Mouse (Mus musculus) heart, postnatal 36 days (tissue): ENCODE measurements around the gene Tmed1. TPM values are rescaled to one million over a fixed set of nuclear protein-coding genes. Genes with fewer than 3 reads are reported as not detected.
"Not testable (repeated sequence)": the region's sequence is repeated elsewhere in the genome, so short reads cannot be mapped to it uniquely, and the experiment has no call there.

Experiments
- DNase-seq, 2 experiments: peaks; one replicate each; pipeline ENCODE4 v3.0.0; 2021 to 2022
- intact Hi-C: fragments of 180-260 bp; cut with DNase I; formaldehyde crosslinking; loops from one replicate; pipeline ENCODE4 v1.15.1; 2025
- total RNA-seq, 2 experiments: library from RNA; stranded (reverse); gene quantifications; 2 replicates each; pipeline ENCODE4 v1.2.3; 2021

Tmed1 gene
- total RNA-seq: 10 to 100 TPM; 44.9 to 46.9 TPM

GRCm38 (mm10) chr9:21509772-21510688, at the start of gene Tmed1:
Gene Tmed1 (minus strand): TSS chr9:21510252.
- intact Hi-C loops: loop anchor here (2.0 kb wide), 1 partner anchor 37 kb away; the partner anchor contains the start of gene Carm1
- DNase-seq: peak; percentile 94 to 97

DNA sequence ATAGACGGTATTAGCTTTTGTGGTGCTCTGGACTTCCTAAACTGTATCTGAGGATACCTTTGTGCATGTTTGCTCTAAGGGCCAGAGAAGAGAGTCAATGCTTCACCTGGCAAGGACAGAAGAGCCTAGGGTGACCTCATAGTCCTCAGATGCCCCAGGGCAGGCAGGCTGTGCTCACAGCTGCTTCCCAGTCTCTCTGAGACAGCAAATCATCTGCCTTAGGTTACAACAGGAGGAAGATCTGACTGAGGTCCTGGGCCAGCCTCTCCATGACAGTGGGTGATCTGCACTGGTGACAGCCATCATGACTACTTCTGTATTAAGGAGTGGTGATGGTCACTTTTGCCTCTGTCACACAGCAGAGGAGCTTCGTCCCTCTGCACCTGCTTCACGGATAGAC, 49.1 kb upstream of the Tmed1 start:
- intact Hi-C loops: no loop called here

GRCm38 (mm10) chr9:21558366-21558765, 48.3 kb upstream of the Tmed1 start:
- DNase-seq: peak in 1 of 2 experiments; percentile 11

More for the DNA sequence above, 49.1 kb upstream of the Tmed1 start:
- no peak for DNase-seq

DNA sequence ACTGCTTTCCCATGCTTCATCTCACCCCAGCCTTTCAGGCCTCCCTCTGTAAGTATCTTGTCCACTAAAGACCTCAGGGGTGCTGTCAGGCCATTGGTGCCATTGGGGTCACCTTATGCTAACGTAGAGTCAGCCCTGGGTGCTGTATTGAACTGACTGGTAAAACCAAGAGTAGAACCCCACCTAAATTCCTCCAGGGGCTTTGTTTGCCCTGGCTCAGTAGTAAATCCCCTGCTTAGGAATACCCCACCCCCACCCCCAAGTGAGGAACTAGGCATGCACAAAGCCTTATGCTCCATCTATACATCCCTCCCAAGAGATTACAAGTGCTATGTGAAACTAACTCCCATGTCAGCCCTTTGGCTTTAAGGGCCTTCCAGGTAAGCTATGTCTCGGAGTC, 47.5 kb upstream of the Tmed1 start:
- DNase-seq: no peak
- intact Hi-C loops: no loop called here

More at GRCm38 (mm10) chr9:21558366-21558765, 48.3 kb upstream of the Tmed1 start:
- intact Hi-C loops: no loop called here

GRCm38 (mm10) chr9:21556996-21557395, 46.9 kb upstream of the Tmed1 start:
- intact Hi-C loops: no loop called here
- no peak for DNase-seq

DNA sequence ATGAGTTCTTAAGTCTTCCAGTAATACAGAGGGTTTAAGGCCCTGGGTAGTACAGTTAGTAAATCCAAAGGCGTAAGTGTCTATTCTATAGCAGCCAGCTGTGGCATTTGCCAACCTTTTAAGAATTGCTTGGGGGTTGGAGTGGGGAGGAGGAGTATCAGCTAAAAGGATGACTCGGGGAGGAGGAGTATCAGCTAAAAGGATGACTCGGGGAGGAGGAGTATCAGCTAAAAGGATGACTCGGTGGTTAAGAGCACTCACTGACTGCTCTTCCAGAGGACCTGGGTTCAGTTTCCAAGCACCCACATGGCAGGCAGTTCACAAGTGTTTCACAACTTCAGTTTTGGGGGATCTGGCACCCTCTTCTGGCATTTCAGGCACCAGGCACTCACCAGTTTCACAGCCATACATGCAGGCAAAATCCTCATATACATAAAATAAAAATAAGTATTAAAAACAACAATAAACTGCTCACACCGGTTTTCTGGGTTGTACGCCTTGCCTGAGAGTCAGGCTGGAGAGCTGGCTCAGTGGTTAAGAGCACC, 45.2 kb upstream of the Tmed1 start:
- intact Hi-C loops: no loop called here
- DNase-seq: no peak

DNA sequence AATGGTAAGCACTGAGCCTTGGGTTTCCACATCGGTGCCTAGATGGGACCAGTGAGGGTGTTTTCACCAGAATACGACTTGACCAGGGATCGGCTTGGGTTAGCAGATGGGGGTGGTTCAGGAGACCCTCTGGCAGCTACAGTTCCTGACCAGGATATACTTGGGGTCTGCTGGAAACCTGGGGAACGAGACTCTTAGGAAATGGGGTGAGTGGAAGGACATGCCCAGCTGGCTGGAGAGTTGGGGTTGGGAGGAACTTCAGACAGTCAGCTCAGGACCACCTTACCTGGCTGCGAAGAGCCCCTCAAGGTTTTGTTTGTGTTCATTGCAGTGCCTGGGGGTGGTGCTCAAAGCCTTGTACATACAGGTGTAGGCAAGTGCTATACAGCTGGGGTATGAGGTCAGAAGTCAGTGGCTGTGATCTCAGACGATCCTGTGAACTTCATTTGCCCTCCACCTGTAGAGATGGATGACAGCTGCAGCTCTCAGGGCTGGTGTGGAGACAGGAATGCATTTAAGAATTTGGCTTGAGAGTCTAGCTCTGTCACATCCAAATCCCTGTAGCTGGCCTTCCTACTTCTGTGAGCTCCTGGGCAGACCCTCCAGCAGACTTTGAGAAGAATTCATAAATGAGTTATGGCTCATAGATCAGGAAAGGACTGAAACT, 43.7 kb upstream of the Tmed1 start:
- intact Hi-C loops: no loop called here
- no peak for DNase-seq

DNA sequence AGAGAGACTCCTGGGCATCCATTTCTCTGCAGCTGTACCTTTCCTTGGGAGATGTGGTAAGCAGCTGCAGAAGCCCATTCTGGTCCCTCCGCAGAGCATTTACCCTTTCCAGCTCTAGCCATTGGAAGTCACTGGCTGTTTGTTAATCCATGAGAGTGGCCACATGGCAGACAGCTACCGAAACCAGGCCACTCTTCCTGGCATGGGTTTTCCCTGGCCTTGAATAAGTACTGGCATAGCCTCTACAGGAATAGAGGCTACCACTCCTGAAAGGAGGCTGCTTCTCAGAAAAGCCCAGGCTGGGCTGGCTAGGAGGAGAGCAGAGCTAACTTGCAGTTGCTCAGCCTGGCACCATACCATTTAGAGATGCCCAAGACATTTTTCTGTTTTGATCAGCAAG, 41.0 kb upstream of the Tmed1 start:
- no peak for DNase-seq
- intact Hi-C loops: no loop called here

- DNase-seq: peak; percentile 38 to 79
- intact Hi-C loops: loop anchor here (2.0 kb wide), 2 partner anchors 37 to 43 kb away; partner anchors contain the start of gene Tmed1
Measured at GRCm38 (mm10) chr9:21547075-21547941, 37.3 kb upstream of the Tmed1 start.

DNA sequence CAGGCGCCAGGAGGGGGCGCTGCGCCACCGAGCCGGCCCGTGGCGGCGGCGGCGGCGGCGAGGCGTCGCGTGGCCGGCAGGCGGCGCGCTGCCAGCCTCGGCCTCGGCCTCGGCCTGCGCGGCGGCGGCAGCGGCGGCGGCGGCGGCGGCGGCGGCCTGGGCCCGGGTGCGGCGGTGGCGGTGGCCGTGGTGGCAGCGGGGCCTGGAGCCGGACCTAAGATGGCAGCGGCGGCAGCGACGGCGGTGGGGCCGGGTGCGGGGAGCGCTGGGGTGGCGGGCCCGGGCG, 36.7 kb upstream of the Tmed1 start, which contains the start of gene Carm1:
Gene Carm1 (plus strand): TSS at position 106 of the 286 bp plus-strand sequence.
- intact Hi-C loops: loop anchor here (2.0 kb wide), 2 partner anchors 36 to 44 kb away; partner anchors contain the start of gene Tmed1
- DNase-seq: no peak

DNA sequence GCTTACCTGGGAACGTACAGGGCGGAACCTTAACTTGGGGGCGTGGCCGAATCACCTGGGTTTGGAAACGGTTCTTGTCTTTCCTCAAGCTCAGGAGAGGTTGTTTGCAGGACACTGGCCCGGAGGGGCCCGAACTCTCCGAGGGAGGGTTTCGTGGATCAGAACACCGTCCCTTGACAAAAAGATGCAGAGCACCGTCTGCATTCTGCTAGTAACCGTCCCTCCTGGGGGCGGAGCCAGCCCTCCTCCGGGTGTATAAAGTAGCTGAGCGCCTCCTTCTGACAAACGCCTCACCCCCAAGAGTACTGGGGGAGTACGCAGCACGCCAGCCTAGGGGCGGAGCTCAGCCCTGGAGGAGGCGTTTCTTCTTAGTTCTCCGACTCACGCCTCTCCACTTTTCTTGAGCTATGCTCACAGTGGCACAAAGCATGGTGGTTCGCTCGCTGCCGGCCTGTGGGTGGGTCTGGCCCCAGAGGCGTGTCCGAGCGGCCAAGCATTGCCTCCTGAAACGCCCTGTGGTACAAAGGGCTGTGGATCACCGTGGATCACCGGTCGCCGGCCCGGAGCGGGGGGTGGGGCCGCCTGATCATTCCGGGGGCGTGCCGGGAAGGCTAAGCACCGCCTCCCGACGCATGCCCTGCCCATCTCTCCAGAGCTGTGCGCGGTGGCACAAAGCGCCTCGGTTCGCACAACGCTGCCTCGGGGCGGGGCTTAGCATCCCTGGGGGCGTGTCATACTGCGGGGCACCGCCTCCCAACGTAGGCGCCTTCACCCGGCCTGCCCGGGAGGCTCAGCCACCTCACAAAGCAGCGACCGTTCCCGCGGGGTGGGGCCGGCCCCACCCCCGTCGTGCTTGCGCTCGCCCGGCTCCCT, 36.1 kb upstream of the Tmed1 start:
- intact Hi-C loops: loop anchor here (2.0 kb wide), 2 partner anchors 35 to 45 kb away; partner anchors contain the start of gene Tmed1
- peak; percentile 99 for DNase-seq

DNA sequence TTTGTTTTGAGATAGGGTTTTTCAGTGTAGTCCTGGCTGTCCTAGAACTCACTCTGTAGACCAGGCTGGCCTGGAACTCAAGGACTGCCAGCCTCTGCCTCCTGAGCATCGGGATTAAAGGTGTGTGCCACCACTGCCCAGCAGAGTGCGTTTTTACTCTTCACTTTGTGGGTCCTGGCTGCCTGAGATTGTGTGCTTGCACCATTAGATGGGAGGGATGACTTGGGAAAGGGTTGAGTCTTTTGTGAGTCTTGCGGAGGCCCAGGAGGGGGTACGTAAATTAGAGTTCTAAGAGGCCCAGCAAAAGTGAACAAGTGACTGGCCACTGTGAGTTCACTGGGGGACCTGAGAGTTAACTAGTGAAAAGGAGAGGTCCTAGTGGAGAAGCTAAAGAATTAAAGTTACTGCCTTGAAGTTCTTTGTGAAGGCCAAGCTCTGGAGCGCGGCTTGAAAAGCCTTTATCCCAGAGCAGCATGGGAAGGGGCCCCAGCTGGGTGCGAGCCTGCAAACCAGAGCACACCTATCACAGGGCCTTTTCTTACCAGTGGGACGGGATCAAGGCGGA, 35.4 kb upstream of the Tmed1 start:
- DNase-seq: no peak
- intact Hi-C loops: no loop called here

GRCm38 (mm10) chr9:21542001-21542400, 31.9 kb upstream of the Tmed1 start:
- DNase-seq, intact Hi-C loops: not testable (repeated sequence)

- intact Hi-C loops: no loop called here
- no peak for DNase-seq
Measured at GRCm38 (mm10) chr9:21539981-21540753, 30.1 kb upstream of the Tmed1 start.

DNA sequence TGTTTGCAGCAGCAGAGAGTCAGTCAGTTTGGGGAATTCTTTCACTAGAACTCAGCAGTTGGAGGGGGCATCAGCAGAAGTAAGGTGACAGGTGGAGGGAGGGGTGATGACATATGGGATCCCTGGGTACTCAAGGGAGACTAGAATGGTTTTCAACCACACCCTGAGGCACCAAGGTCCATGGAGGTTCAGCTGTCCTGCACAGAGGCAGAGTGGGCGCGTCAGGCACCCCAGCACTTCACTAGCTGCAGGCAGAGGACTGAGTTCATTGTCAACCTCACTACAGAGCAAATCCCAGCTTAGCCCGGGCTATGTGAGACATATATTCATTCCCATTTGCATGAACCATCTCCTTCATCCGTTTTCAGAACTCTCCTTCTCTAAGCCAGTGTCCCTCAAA, 27.0 kb upstream of the Tmed1 start:
- no peak for DNase-seq
- intact Hi-C loops: no loop called here

GRCm38 (mm10) chr9:21536501-21536900, 26.4 kb upstream of the Tmed1 start:
- DNase-seq: no peak
- intact Hi-C loops: no loop called here

- intact Hi-C loops: no loop called here
- no peak for DNase-seq
Measured at GRCm38 (mm10) chr9:21527917-21528324, 17.9 kb upstream of the Tmed1 start.

DNA sequence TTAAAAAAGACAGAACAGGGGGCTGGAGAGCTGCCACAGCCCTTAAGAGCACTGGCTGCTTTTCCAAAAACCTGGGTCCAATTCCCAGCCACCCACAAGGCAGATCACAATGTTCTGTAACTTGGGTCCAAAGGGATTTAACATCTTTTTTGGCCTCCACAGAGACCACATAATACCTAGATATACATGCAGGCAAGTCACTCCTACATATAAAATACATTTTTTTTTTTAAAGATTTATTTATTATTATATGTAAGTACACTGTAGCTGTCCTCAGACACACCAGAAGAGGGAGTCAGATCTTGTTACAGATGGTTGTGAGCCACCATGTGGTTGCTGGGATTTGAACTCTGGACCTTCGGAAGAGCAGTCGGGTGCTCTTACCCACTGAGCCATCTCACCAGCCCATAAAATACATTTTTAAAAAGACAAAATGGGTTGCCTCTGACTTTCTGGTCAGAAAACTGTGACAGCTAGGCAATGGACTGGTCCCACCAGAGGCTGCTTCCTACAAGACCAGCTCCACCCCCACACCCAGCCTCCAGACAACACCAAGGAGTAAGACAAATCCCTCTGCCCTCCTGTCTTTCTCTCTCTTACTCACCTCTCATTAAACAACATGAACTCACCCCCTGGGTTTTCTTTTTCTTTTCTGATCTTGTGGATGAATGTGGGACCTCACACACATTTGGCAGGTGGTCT, 17.2 kb upstream of the Tmed1 start:
- intact Hi-C loops: no loop called here

More for the DNA sequence above, 17.2 kb upstream of the Tmed1 start:
- no peak for DNase-seq
